Mouse (Mus musculus) midbrain, embryonic 14.5 days (tissue): Measurements from ENCODE around the gene Adamts8. TPM values are rescaled to one million over a fixed set of nuclear protein-coding genes. Genes with fewer than 3 reads are reported as not detected.
A peak's percentile ranks its signal among the peaks of the same experiment; 100 is the strongest.

Experiments
- ATAC-seq: fragments of 200-750 bp; cut with Nextera tagmentation; 2 replicates; pipeline ENCODE4 v1.8.0; 2017; ENCODE audit warnings: moderate number of reproducible peaks, moderate library complexity; ENCODE audit not compliant: low FRiP score, low TSS enrichment
- DNase-seq: peaks from one replicate; pipeline ENCODE4 v3.0.0-alpha.2; 2015
- H3K27ac ChIP-seq: fragments of 300-500 bp; sonication (generic); replicated peaks from 2 replicates; pipeline ENCODE4 v1.5.1; 2014; ENCODE audit warnings: mild to moderate bottlenecking, low read depth, low read length, moderate library complexity
- H3K27me3 ChIP-seq: fragments of 300-500 bp; sonication (generic); 2 replicates; pipeline ENCODE4 v1.6.1; 2014; ENCODE audit warnings: low read length, control low read depth, mixed read lengths; ENCODE audit not compliant: control insufficient read depth, insufficient read depth
- H3K36me3 ChIP-seq: fragments of 300-500 bp; sonication (generic); 2 replicates; pipeline ENCODE4 v1.6.1; 2014; ENCODE audit warnings: low read length, control low read depth; ENCODE audit not compliant: control insufficient read depth, insufficient read depth
- H3K4me1 ChIP-seq: fragments of 300-500 bp; sonication (generic); 2 replicates; pipeline ENCODE4 v1.6.1; 2014; ENCODE audit warnings: mild to moderate bottlenecking, antibody characterized with exemption, low read length, control low read depth; ENCODE audit not compliant: control insufficient read depth, insufficient read depth
- H3K4me2 ChIP-seq: fragments of 300-500 bp; sonication (generic); 2 replicates; pipeline ENCODE4 v1.6.1; 2014; ENCODE audit warnings: mild to moderate bottlenecking, low read length, moderate library complexity
- H3K4me3 ChIP-seq: fragments of 300-500 bp; sonication (generic); replicated peaks from 2 replicates; pipeline ENCODE4 v1.5.1; 2014; ENCODE audit warnings: low read depth, low read length
- H3K9ac ChIP-seq: fragments of 300-500 bp; sonication (generic); replicated peaks from 2 replicates; pipeline ENCODE4 v1.6.1; 2014; ENCODE audit warnings: mild to moderate bottlenecking, low read length, moderate library complexity
- H3K9me3 ChIP-seq: fragments of 300-500 bp; sonication (generic); 2 replicates; pipeline ENCODE4 v1.6.1; 2016; ENCODE audit warnings: low read length, control low read depth, mixed read lengths; ENCODE audit not compliant: control insufficient read depth
- WGBS: fragments of 180-500 bp; shearing (Covaris S2); extraction: QIAGEN DNeasy Blood & Tissue Kit; methylation state at CpG from one replicate; pipeline ENCODE4 v1.1.7; 2014; 5-methylcytosine and 5-hydroxymethylcytosine counted together
- polyA plus RNA-seq: library from polyadenylated mRNA; unstranded; fragments of >200 nt; fragmentation: Nextera tagmentation; extraction: Ambion mirVana; gene quantifications from 2 replicates; pipeline ENCODE4 v1.2.1, GENCODE M21; 2014

Gene Adamts8
- polyA plus RNA-seq, 1 experiment from 2014 or later: 1.7 TPM

- 39% methylated on average over 9 of the region's 9 CpGs for WGBS
- 0 out of 2 replicates have a peak overlapping the region, but pooled peaks have one; percentile 5 for H3K4me2 ChIP-seq
- H3K9ac ChIP-seq: no peak overlapping the region
- H3K27me3 ChIP-seq: peaks cover 13% of the 10 kb centered on the region
- no peak overlapping the region for H3K27ac ChIP-seq
- no peaks in the 10 kb centered on the region for H3K36me3 ChIP-seq
- no peaks in the 10 kb centered on the region for H3K4me1 ChIP-seq
- no peak overlapping the region for H3K4me3 ChIP-seq
- peak; percentile 67; the same call in 1 of the 2 replicates for ATAC-seq
- H3K9me3 ChIP-seq: no peaks in the 10 kb centered on the region
- DNase-seq: peak; percentile 87
These were observed 5.5 kb upstream of the Adamts8 start for GRCm38 (mm10) chr9:30936674-30937438.

GRCm38 (mm10) chr9:30940328-30940727 lies 2.0 kb upstream of the Adamts8 start:
- Histone ChIP-seq H3K9me3 (no peaks in the 10 kb centered on the region), H3K4me1 (peaks cover 3% of the 10 kb centered on the region; the same call in 1 of the 2 replicates), H3K27me3 (peaks cover 32% of the 10 kb centered on the region), H3K27ac (no peak overlapping the region), H3K9ac (no peak overlapping the region), H3K36me3 (no peaks in the 10 kb centered on the region), H3K4me3 (no peak overlapping the region), H3K4me2 (no peak overlapping the region)
- 6% methylated on average over 6 of the region's 6 CpGs for WGBS
- DNase-seq (peak; percentile 96), ATAC-seq (peak; percentile 59)

- no peaks in the 10 kb centered on the region for H3K9me3 ChIP-seq
- ATAC-seq: no peak
- H3K27ac ChIP-seq: no peak overlapping the region
- peak overlapping the region; percentile 71 for H3K9ac ChIP-seq
- peaks cover 32% of the 10 kb centered on the region for H3K27me3 ChIP-seq
- peak overlapping the region; percentile 65 for H3K4me3 ChIP-seq
- DNase-seq: no peak
- 0% methylated on average over 14 of the region's 14 CpGs for WGBS
- H3K4me2 ChIP-seq: peak overlapping the region; percentile 99
- H3K36me3 ChIP-seq: no peaks in the 10 kb centered on the region
- H3K4me1 ChIP-seq: peaks cover 3% of the 10 kb centered on the region; the same call in 1 of the 2 replicates
These were observed 979 bp downstream of the Adamts8 start for GRCm38 (mm10) chr9:30943341-30943740.

GRCm38 (mm10) chr9:30944234-30944633 lies 1.9 kb downstream of the Adamts8 start:
- H3K36me3 ChIP-seq: no peaks in the 10 kb centered on the region
- H3K4me3 ChIP-seq: no peak overlapping the region
- 37% methylated on average over 1 of the region's 1 CpGs for WGBS
- peaks cover 3% of the 10 kb centered on the region; the same call in 1 of the 2 replicates for H3K4me1 ChIP-seq
- DNase-seq (no peak), ATAC-seq (no peak)
- no peak overlapping the region for H3K27ac ChIP-seq
- H3K4me2 ChIP-seq: no peak overlapping the region
- H3K27me3 ChIP-seq: peaks cover 32% of the 10 kb centered on the region
- H3K9me3 ChIP-seq: no peaks in the 10 kb centered on the region
- H3K9ac ChIP-seq: no peak overlapping the region

- Histone ChIP-seq H3K9me3 (no peaks in the 10 kb centered on the region), H3K4me3 (no peak overlapping the region), H3K4me2 (no peak overlapping the region), H3K27ac (no peak overlapping the region), H3K4me1 (peaks cover 3% of the 10 kb centered on the region; the same call in 1 of the 2 replicates), H3K36me3 (no peaks in the 10 kb centered on the region), H3K27me3 (peaks cover 32% of the 10 kb centered on the region), H3K9ac (no peak overlapping the region)
- no peak for DNase-seq
- no peak for ATAC-seq
- 59% methylated on average over 1 of the region's 1 CpGs for WGBS
These were observed 2.9 kb downstream of the Adamts8 start for GRCm38 (mm10) chr9:30945276-30945675.

- H3K4me1 ChIP-seq: no peaks in the 10 kb centered on the region
- no peak overlapping the region for H3K27ac ChIP-seq
- no peak overlapping the region for H3K4me2 ChIP-seq
- no peaks in the 10 kb centered on the region for H3K9me3 ChIP-seq
- peaks cover 8% of the 10 kb centered on the region; the same call in 1 of the 2 replicates for H3K27me3 ChIP-seq
- H3K4me3 ChIP-seq: no peak overlapping the region
- DNase-seq: no peak
- WGBS: 96% methylated on average over 3 of the region's 3 CpGs
- H3K9ac ChIP-seq: no peak overlapping the region
- no peaks in the 10 kb centered on the region for H3K36me3 ChIP-seq
- ATAC-seq: no peak
These were observed 7.1 kb downstream of the Adamts8 start for GRCm38 (mm10) chr9:30949422-30949821.

GRCm38 (mm10) chr9:30949971-30950370 lies 7.6 kb downstream of the Adamts8 start:
- Histone ChIP-seq H3K27ac (no peak overlapping the region), H3K4me1 (no peaks in the 10 kb centered on the region), H3K9me3 (no peaks in the 10 kb centered on the region), H3K4me3 (no peak overlapping the region), H3K4me2 (no peak overlapping the region), H3K9ac (no peak overlapping the region), H3K27me3 (peaks cover 3% of the 10 kb centered on the region; the same call in 1 of the 2 replicates), H3K36me3 (no peaks in the 10 kb centered on the region)
- DNase-seq: no peak
- ATAC-seq: no peak
- 70% methylated on average over 4 of the region's 4 CpGs for WGBS

GRCm38 (mm10) chr9:30950592-30950991 lies 8.2 kb downstream of the Adamts8 start:
- H3K4me2 ChIP-seq: no peak overlapping the region
- H3K36me3 ChIP-seq: no peaks in the 10 kb centered on the region
- no peak overlapping the region for H3K9ac ChIP-seq
- no peaks in the 10 kb centered on the region for H3K9me3 ChIP-seq
- H3K4me3 ChIP-seq: no peak overlapping the region
- DNase-seq (peak; percentile 64), ATAC-seq (no peak)
- H3K27ac ChIP-seq: no peak overlapping the region
- no peaks in the 10 kb centered on the region for H3K27me3 ChIP-seq
- WGBS: 81% methylated on average over 4 of the region's 4 CpGs
- no peaks in the 10 kb centered on the region for H3K4me1 ChIP-seq

GRCm38 (mm10) chr9:30951461-30951860 lies 9.1 kb downstream of the Adamts8 start:
- WGBS: 89% methylated on average over 5 of the region's 5 CpGs
- Histone ChIP-seq H3K9me3 (no peaks in the 10 kb centered on the region), H3K4me1 (no peaks in the 10 kb centered on the region), H3K27ac (no peak overlapping the region), H3K4me2 (no peak overlapping the region), H3K36me3 (no peaks in the 10 kb centered on the region), H3K27me3 (no peaks in the 10 kb centered on the region), H3K4me3 (no peak overlapping the region), H3K9ac (no peak overlapping the region)
- ATAC-seq: no peak
- no peak for DNase-seq
